Mouse (Mus musculus): Measurements from ENCODE around the gene Tufm. TPM values are rescaled to one million over a fixed set of nuclear protein-coding genes. Genes with fewer than 3 reads are reported as not detected.

Tufm gene
- polyA plus RNA-seq, 1 experiment from 2014 or later = 136 TPM

DNA sequence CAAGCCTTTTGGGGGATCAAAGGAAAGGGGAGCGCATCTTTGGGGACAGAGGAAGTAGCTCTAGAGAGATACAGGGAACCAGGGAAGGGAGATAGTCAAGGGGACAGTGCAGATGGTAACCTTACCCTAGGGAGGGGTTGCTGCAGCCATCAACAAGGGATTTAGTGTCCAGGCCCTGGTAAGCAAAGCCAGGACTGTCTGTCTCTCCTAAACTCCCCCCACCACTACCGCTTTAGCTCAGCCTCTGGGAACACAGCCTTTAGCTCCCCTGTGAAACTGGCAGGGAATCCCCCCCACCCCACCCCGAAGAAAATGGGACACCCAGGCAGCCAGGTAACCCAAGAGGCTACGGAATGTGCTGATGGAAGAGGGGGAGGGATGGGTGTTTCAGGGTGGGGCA is 23.6 kb upstream of the Tufm start:
- 67% methylated on average over 4 of the region's 4 CpGs for WGBS
- H3K9ac ChIP-seq (ENCODE audit: low read depth, low read length) = no peak overlapping the region
- no peaks in the 10 kb centered on the region for H3K27me3 ChIP-seq (replicated peaks; ENCODE audit: control insufficient read depth, insufficient read depth, low read length)
- H3K36me3 ChIP-seq (ENCODE audit: control insufficient read depth, insufficient read depth, low read length) = peaks cover 23% of the 10 kb centered on the region
- ATAC-seq = no peak
- no peak overlapping the region for H3K27ac ChIP-seq (ENCODE audit: low read depth, low read length)
- H3K4me1 ChIP-seq (ENCODE audit: control insufficient read depth, insufficient read depth, low read depth, low read length) = no peaks in the 10 kb centered on the region
- H3K4me3 ChIP-seq (ENCODE audit: low read length) = no peak overlapping the region
- no peaks in the 10 kb centered on the region for H3K9me3 ChIP-seq (ENCODE audit: control insufficient read depth, low read length)
- H3K4me2 ChIP-seq (ENCODE audit: low read length) = no peak overlapping the region

DNA sequence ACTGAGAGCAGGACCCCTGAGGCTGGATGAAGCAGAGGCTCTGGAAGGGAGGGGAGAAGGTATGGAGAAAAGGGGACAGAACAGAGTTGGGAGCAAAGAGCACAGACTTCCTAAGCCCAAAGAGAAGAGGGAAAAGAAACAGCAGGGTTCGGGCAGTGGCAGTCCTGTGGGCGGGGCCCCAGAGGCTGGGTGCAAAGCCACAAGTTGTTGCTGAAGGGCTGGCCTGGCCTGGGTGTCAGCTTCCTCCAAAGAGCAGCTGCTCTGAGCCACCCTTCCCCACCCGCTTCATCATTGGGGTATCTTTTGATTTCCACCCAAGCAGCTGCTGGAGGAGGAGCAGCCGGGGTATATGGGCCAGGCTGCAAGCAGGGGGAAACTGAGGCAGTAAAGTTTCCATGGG is 23.0 kb upstream of the Tufm start:
- Histone ChIP-seq H3K4me1 (ENCODE audit: control insufficient read depth, insufficient read depth, low read depth, low read length) (no peaks in the 10 kb centered on the region), H3K27ac (ENCODE audit: low read depth, low read length) (no peak overlapping the region), H3K4me3 (ENCODE audit: low read length) (no peak overlapping the region), H3K9me3 (ENCODE audit: control insufficient read depth, low read length) (no peaks in the 10 kb centered on the region), H3K9ac (ENCODE audit: low read depth, low read length) (no peak overlapping the region), H3K36me3 (ENCODE audit: control insufficient read depth, insufficient read depth, low read length) (peaks cover 29% of the 10 kb centered on the region), H3K4me2 (ENCODE audit: low read length) (no peak overlapping the region), H3K27me3 (replicated peaks; ENCODE audit: control insufficient read depth, insufficient read depth, low read length) (no peaks in the 10 kb centered on the region)
- ATAC-seq = no peak
- 50% methylated on average over 4 of the region's 4 CpGs for WGBS

DNA sequence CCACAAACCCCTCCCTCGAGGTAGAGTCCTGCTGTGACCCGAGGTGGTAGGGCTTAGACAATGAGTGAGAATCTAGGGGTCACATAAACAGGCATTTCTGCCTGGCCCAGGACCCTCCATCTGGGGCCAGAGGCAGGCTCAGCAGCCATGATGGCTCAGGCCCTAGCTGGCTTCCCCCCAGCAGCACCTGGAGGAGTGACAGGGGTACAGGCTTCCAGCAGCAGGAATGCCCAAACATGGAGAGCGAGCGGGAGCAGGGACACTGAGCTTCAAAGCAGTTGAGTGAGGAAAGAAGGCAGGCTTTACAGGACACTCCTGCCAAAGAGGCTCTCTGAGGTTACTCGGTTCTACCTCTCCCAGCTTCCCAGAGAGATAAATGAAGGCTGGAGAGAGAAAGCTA is 22.3 kb upstream of the Tufm start:
- no peak overlapping the region for H3K27ac ChIP-seq (ENCODE audit: low read depth, low read length)
- H3K4me2 ChIP-seq (ENCODE audit: low read length) = no peak overlapping the region
- H3K27me3 ChIP-seq (replicated peaks; ENCODE audit: control insufficient read depth, insufficient read depth, low read length) = no peaks in the 10 kb centered on the region
- peaks cover 30% of the 10 kb centered on the region for H3K36me3 ChIP-seq (ENCODE audit: control insufficient read depth, insufficient read depth, low read length)
- H3K9ac ChIP-seq (ENCODE audit: low read depth, low read length) = no peak overlapping the region
- 50% methylated on average over 5 of the region's 5 CpGs for WGBS
- H3K4me1 ChIP-seq (ENCODE audit: control insufficient read depth, insufficient read depth, low read depth, low read length) = no peaks in the 10 kb centered on the region
- H3K4me3 ChIP-seq (ENCODE audit: low read length) = no peak overlapping the region
- ATAC-seq = no peak
- H3K9me3 ChIP-seq (ENCODE audit: control insufficient read depth, low read length) = no peaks in the 10 kb centered on the region

GRCm38 (mm10) chr7:126465246-126466030 is 21.7 kb upstream of the Tufm start:
- 57% methylated on average over 7 of the region's 7 CpGs for WGBS
- Histone ChIP-seq H3K36me3 (ENCODE audit: control insufficient read depth, insufficient read depth, low read length) (peaks cover 35% of the 10 kb centered on the region), H3K27me3 (replicated peaks; ENCODE audit: control insufficient read depth, insufficient read depth, low read length) (no peaks in the 10 kb centered on the region), H3K9me3 (ENCODE audit: control insufficient read depth, low read length) (no peaks in the 10 kb centered on the region), H3K27ac (ENCODE audit: low read depth, low read length) (no peak overlapping the region), H3K9ac (ENCODE audit: low read depth, low read length) (no peak overlapping the region), H3K4me2 (ENCODE audit: low read length) (no peak overlapping the region), H3K4me3 (ENCODE audit: low read length) (no peak overlapping the region), H3K4me1 (ENCODE audit: control insufficient read depth, insufficient read depth, low read depth, low read length) (no peaks in the 10 kb centered on the region)
- ATAC-seq = no peak

DNA sequence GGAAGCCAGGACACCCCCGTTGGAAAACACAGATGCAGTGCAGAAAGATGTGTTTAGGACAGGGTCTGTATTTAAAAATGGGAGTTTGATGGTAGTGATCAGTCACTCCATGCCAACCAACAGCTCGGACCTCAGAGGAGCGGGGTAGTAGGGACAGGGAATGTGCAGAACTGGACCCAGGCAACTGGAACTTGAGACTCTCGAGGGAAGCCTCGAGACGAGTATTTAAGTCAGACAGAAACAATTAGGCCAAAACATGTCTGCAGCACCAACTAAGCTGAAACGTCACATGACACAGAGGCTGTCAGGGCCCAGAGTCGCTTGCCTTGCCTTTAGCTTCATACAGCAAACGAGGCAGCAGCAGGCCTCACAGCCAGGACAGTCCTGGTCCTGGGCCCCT is 21.0 kb upstream of the Tufm start:
- Histone ChIP-seq H3K36me3 (ENCODE audit: control insufficient read depth, insufficient read depth, low read length) (peaks cover 37% of the 10 kb centered on the region), H3K9ac (ENCODE audit: low read depth, low read length) (no peak overlapping the region), H3K27me3 (replicated peaks; ENCODE audit: control insufficient read depth, insufficient read depth, low read length) (no peaks in the 10 kb centered on the region), H3K4me1 (ENCODE audit: control insufficient read depth, insufficient read depth, low read depth, low read length) (no peaks in the 10 kb centered on the region), H3K4me3 (ENCODE audit: low read length) (no peak overlapping the region), H3K4me2 (ENCODE audit: low read length) (no peak overlapping the region), H3K27ac (ENCODE audit: low read depth, low read length) (no peak overlapping the region), H3K9me3 (ENCODE audit: control insufficient read depth, low read length) (no peaks in the 10 kb centered on the region)
- 79% methylated on average over 9 of the region's 9 CpGs for WGBS
- ATAC-seq = no peak

DNA sequence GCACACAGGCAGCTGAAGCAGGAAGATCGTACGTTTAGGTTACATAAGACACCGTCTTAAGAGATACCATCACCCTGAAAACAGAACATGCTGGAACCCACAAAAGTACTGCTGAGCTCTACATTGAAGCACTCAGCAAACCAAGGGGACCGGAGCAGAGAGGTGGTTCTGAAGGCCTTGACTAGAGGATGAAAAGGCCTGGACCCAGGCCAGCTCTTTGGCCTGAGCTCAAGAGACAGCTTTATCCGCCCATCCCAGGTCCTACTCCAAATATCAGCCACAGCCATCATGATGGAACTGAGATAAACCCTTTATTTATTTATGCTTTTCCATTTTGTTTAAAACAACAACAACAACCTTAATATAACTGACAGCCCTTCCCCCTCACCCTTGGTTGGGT is 20.5 kb upstream of the Tufm start:
- Histone ChIP-seq H3K4me2 (ENCODE audit: low read length) (no peak overlapping the region), H3K27me3 (replicated peaks; ENCODE audit: control insufficient read depth, insufficient read depth, low read length) (no peaks in the 10 kb centered on the region), H3K4me1 (ENCODE audit: control insufficient read depth, insufficient read depth, low read depth, low read length) (no peaks in the 10 kb centered on the region), H3K9ac (ENCODE audit: low read depth, low read length) (no peak overlapping the region), H3K36me3 (ENCODE audit: control insufficient read depth, insufficient read depth, low read length) (peaks cover 43% of the 10 kb centered on the region), H3K9me3 (ENCODE audit: control insufficient read depth, low read length) (no peaks in the 10 kb centered on the region), H3K4me3 (ENCODE audit: low read length) (no peak overlapping the region), H3K27ac (ENCODE audit: low read depth, low read length) (no peak overlapping the region)
- 86% methylated on average over 5 of the region's 5 CpGs for WGBS
- no peak for ATAC-seq

GRCm38 (mm10) chr7:126467271-126467670 is 19.9 kb upstream of the Tufm start:
- Histone ChIP-seq H3K9ac (ENCODE audit: low read depth, low read length) (no peak overlapping the region), H3K36me3 (ENCODE audit: control insufficient read depth, insufficient read depth, low read length) (peaks cover 48% of the 10 kb centered on the region), H3K4me1 (ENCODE audit: control insufficient read depth, insufficient read depth, low read depth, low read length) (no peaks in the 10 kb centered on the region), H3K9me3 (ENCODE audit: control insufficient read depth, low read length) (no peaks in the 10 kb centered on the region), H3K27me3 (replicated peaks; ENCODE audit: control insufficient read depth, insufficient read depth, low read length) (no peaks in the 10 kb centered on the region), H3K4me2 (ENCODE audit: low read length) (no peak overlapping the region), H3K27ac (ENCODE audit: low read depth, low read length) (no peak overlapping the region), H3K4me3 (ENCODE audit: low read length) (no peak overlapping the region)
- 73% methylated on average over 5 of the region's 5 CpGs for WGBS
- no peak for ATAC-seq

DNA sequence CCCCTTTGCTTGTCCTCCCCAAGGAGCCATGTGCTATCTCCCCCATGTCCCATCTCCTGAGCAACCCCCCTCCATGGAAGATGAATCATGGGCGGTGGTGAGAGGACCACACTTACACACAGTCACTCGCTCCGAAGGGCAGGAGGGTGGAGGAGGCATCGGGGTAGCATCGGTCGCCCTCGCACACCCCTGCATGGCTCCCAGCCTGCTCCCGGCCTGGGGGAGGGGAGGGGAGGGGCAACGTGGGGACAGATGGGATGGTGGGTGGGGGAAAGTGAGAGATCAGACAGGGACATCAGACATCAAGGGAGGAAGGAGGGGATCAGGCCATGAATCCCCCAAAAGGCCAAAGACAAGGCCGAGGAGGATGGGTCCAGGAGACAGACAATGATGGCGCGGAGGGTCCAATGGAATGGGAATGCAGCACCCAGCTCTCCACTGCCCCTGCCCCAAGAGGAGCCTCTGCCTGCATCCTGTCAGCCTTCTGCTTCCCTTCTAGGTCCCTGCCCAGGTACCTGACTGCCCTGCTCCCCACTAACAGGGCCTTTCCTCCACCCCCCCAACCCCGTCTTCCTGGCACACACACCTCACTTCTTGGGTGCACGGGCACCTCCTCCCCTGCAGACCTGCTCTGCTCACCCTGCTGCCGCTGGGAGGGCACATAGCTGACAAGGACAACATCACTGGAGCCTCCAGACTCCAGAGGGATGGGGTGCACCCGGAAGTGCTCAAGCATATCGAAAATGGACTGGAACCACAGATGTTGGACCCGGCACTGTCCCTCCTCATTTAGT is 19.1 kb upstream of the Tufm start:
- Histone ChIP-seq H3K27ac (ENCODE audit: low read depth, low read length) (no peak overlapping the region), H3K4me3 (ENCODE audit: low read length) (no peak overlapping the region), H3K9me3 (ENCODE audit: control insufficient read depth, low read length) (no peaks in the 10 kb centered on the region), H3K36me3 (ENCODE audit: control insufficient read depth, insufficient read depth, low read length) (peaks cover 52% of the 10 kb centered on the region), H3K27me3 (replicated peaks; ENCODE audit: control insufficient read depth, insufficient read depth, low read length) (no peaks in the 10 kb centered on the region), H3K4me1 (ENCODE audit: control insufficient read depth, insufficient read depth, low read depth, low read length) (peaks cover under 1% of the 10 kb centered on the region; the same call in 1 of the 2 replicates), H3K9ac (ENCODE audit: low read depth, low read length) (no peak overlapping the region; the same call in 1 of the 2 replicates), H3K4me2 (ENCODE audit: low read length) (no peak overlapping the region)
- no peak for ATAC-seq
- WGBS = 88% methylated on average over 16 of the region's 18 CpGs

GRCm38 (mm10) chr7:126470077-126470476 is 17.1 kb upstream of the Tufm start:
- Histone ChIP-seq H3K27ac (ENCODE audit: low read depth, low read length) (no peak overlapping the region), H3K4me1 (ENCODE audit: control insufficient read depth, insufficient read depth, low read depth, low read length) (peaks cover 13% of the 10 kb centered on the region), H3K27me3 (replicated peaks; ENCODE audit: control insufficient read depth, insufficient read depth, low read length) (no peaks in the 10 kb centered on the region), H3K4me2 (ENCODE audit: low read length) (no peak overlapping the region), H3K9ac (ENCODE audit: low read depth, low read length) (no peak overlapping the region), H3K36me3 (ENCODE audit: control insufficient read depth, insufficient read depth, low read length) (peaks cover 52% of the 10 kb centered on the region), H3K4me3 (ENCODE audit: low read length) (no peak overlapping the region), H3K9me3 (ENCODE audit: control insufficient read depth, low read length) (no peaks in the 10 kb centered on the region)
- ATAC-seq = no peak
- WGBS = 89% methylated on average over 6 of the region's 6 CpGs
